8 mouse cellular contexts compared by ENCODE assay signal in the genomic region with DNA sequence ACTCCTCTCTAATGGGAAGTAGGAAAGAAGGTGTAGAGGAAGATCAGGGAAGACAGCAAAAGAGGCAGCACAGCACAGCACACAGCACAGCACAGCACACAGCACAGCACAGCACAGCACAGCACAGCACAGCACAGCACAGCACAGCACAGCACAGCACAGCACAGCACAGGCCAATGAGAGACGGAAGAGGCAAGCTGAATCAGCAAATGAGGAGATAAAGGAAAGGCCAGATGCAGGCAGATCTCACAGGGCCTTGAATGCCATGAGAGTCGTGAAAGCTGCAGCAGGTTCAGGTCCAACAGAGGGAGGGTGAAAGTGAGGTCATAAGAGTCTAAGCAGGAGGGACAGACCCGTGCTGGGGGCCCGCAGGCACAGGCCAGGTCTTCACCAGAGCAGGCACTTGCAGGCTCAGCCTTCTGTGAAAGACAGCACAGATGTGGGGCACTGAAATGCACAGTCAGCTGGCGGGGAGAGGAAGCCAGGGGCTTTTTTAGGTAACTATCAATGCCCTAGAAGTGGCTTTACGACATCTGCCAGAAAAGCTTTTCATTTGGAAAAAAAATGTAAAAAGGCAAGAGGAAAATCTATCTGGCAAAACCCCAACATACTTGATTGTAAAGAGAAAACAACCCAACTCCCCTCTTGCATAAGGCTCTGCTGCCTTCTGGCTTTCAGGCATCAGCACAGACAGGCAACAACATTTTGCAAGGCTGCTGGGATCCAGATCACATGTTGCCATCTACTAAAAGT.
DNase-seq lines count a peak whose midpoint lies in the region; ATAC-seq and TF ChIP-seq lines count a peak whose summit lies in the region.
"Had no signal": no experiment of that assay in that cellular context is flagged by ENCODE, and none has a peak within 500 bp of the region (broad histone marks: within the 10 kb centered on the region; RNA-seq: fewer than 3 reads in every experiment).

No protein-coding gene starts in this region.

- 49% methylated on average over 6 of the region's 6 CpGs for WGBS in kidney, postnatal 0 days
- 48% methylated on average over 6 of the region's 6 CpGs for WGBS in forebrain, embryonic 16.5 days
- WGBS in lung, embryonic 16.5 days = 44% methylated on average over 6 of the region's 6 CpGs

- H3K27ac ChIP-seq in kidney, postnatal 0 days = no peak overlapping the region
- peak overlapping the region; percentile 20; the same call in 1 of the 2 replicates for H3K27ac ChIP-seq in forebrain, embryonic 16.5 days (ENCODE audit: low read length)
- no peak overlapping the region for H3K27ac ChIP-seq in lung, embryonic 16.5 days (ENCODE audit: low read length)

- no peaks in the 10 kb centered on the region for H3K36me3 ChIP-seq in kidney, postnatal 0 days (ENCODE audit: insufficient read depth, low read length)
- no peaks in the 10 kb centered on the region for H3K36me3 ChIP-seq in forebrain, embryonic 16.5 days (ENCODE audit: control insufficient read depth, insufficient read depth)
- no peaks in the 10 kb centered on the region for H3K36me3 ChIP-seq in lung, embryonic 16.5 days (ENCODE audit: control insufficient read depth, insufficient read depth, low read length)

- no peak overlapping the region for H3K9ac ChIP-seq in kidney, postnatal 0 days (ENCODE audit: low read depth, low read length)
- no peak overlapping the region for H3K9ac ChIP-seq in forebrain, embryonic 16.5 days (replicated peaks; ENCODE audit: low read depth, low read length)
- H3K9ac ChIP-seq in lung, embryonic 16.5 days (ENCODE audit: low read length) = no peak overlapping the region

- no peak overlapping the region for H3K4me2 ChIP-seq in kidney, postnatal 0 days (ENCODE audit: low read length)
- no peak overlapping the region for H3K4me2 ChIP-seq in forebrain, embryonic 16.5 days (ENCODE audit: low read length)
- H3K4me2 ChIP-seq in lung, embryonic 16.5 days (ENCODE audit: low read depth, low read length) = no peak overlapping the region

- ATAC-seq in kidney, postnatal 0 days (replicated peaks; ENCODE audit: low FRiP score, low read depth) = no peak
- ATAC-seq in forebrain, embryonic 16.5 days = peak; percentile 72
- peak; percentile 66; the same call in 1 of the 2 replicates for ATAC-seq in lung, embryonic 16.5 days (ENCODE audit: low read depth)

- peak; percentile 19; the same call in 1 of the 2 replicates for TF ChIP-seq CTCF in kidney, postnatal 0 days (IDR thresholded peaks at IDR 0.05; ENCODE audit: low read depth)

- peak; percentile 35 for DNase-seq in kidney, postnatal 0 days (ENCODE audit: low spot score)
- no peak for DNase-seq in kidney, postnatal 14 days
- DNase-seq in brain, adult 2 months (ENCODE audit: low read depth, low spot score) = peak; percentile 85
- DNase-seq in cerebellum, postnatal 25 days = no peak
- no peak for DNase-seq in kidney, adult 8-10 months

- no peaks in the 10 kb centered on the region for H3K9me3 ChIP-seq in kidney, postnatal 0 days (replicated peaks; ENCODE audit: low read length)
- no peaks in the 10 kb centered on the region for H3K9me3 ChIP-seq in forebrain, embryonic 16.5 days (ENCODE audit: control insufficient read depth, low read length)
- H3K9me3 ChIP-seq in lung, embryonic 16.5 days (ENCODE audit: control insufficient read depth, low read length) = no peaks in the 10 kb centered on the region

- H3K27me3 ChIP-seq in kidney, postnatal 0 days (ENCODE audit: insufficient read depth, low read length) = no peaks in the 10 kb centered on the region
- no peaks in the 10 kb centered on the region for H3K27me3 ChIP-seq in forebrain, embryonic 16.5 days (replicated peaks; ENCODE audit: control insufficient read depth, insufficient read depth, low read length)
- no peaks in the 10 kb centered on the region for H3K27me3 ChIP-seq in lung, embryonic 16.5 days (ENCODE audit: control insufficient read depth, insufficient read depth, low read depth, low read length)

- H3K4me1 ChIP-seq in kidney, postnatal 0 days (replicated peaks; ENCODE audit: insufficient read depth, low read length) = no peaks in the 10 kb centered on the region
- H3K4me1 ChIP-seq in forebrain, embryonic 16.5 days (replicated peaks; ENCODE audit: control insufficient read depth, insufficient read depth, low read length) = peaks cover 7% of the 10 kb centered on the region
- H3K4me1 ChIP-seq in lung, embryonic 16.5 days (replicated peaks; ENCODE audit: control insufficient read depth, insufficient read depth, low read length) = peaks cover 3% of the 10 kb centered on the region; the same call in 1 of the 2 replicates

- no peak overlapping the region for H3K4me3 ChIP-seq in kidney, postnatal 0 days (replicated peaks; ENCODE audit: low read depth, low read length)
- H3K4me3 ChIP-seq in forebrain, embryonic 16.5 days (replicated peaks; ENCODE audit: low read length) = no peak overlapping the region
- no peak overlapping the region for H3K4me3 ChIP-seq in lung, embryonic 16.5 days (ENCODE audit: low read length)
- H3K4me3 ChIP-seq: erythroblast, embryonic 14.5 days had no signal

Comparison
In these comparisons a context has a peak if more than half of its experiments do, and no peak if none do; other contexts are left out.
1. DNase-seq: peak in kidney, postnatal 0 days (single experiment) and brain, adult 2 months (single experiment); none in kidney, postnatal 14 days (single experiment), cerebellum, postnatal 25 days (0 of 2) and kidney, adult 8-10 months (0 of 2).